Mouse (Mus musculus) liver, embryonic 15.5 days (tissue): ENCODE data around the gene Nrp2. TPM values are rescaled to one million over a fixed set of nuclear protein-coding genes. Genes with fewer than 3 reads are reported as not detected.

Experiments
- ATAC-seq: fragments of 200-750 bp; cut with Nextera tagmentation; 2 replicates; pipeline ENCODE4 v1.8.0; 2017; ENCODE audit warnings: moderate number of reproducible peaks, mild to moderate bottlenecking, moderate library complexity; ENCODE audit not compliant: insufficient read depth
- H3K27ac ChIP-seq: fragments of 300-500 bp; sonication (generic); replicated peaks from 2 replicates; pipeline ENCODE4 v1.5.1; 2015; ENCODE audit warnings: mild to moderate bottlenecking, inconsistent platforms
- H3K27me3 ChIP-seq: fragments of 300-500 bp; sonication (generic); 2 replicates; pipeline ENCODE4 v1.6.1; 2015; ENCODE audit warnings: mild to moderate bottlenecking, inconsistent platforms
- H3K36me3 ChIP-seq: fragments of 300-500 bp; sonication (generic); replicated peaks from 2 replicates; pipeline ENCODE4 v1.6.1; 2015; ENCODE audit warnings: moderate library complexity, mild to moderate bottlenecking, inconsistent platforms
- H3K4me1 ChIP-seq: fragments of 300-500 bp; sonication (generic); replicated peaks from 2 replicates; pipeline ENCODE4 v1.6.1; 2015; ENCODE audit warnings: inconsistent platforms
- H3K4me2 ChIP-seq: fragments of 300-500 bp; sonication (generic); 2 replicates; pipeline ENCODE4 v1.6.1; 2015; ENCODE audit warnings: moderate library complexity, mild to moderate bottlenecking, inconsistent platforms
- H3K4me3 ChIP-seq: fragments of 300-500 bp; sonication (generic); replicated peaks from 2 replicates; pipeline ENCODE4 v1.5.1; 2015; ENCODE audit warnings: mild to moderate bottlenecking, inconsistent platforms
- H3K9ac ChIP-seq: fragments of 300-500 bp; sonication (generic); 2 replicates; pipeline ENCODE4 v1.6.1; 2015; ENCODE audit warnings: moderate library complexity, mild to moderate bottlenecking, inconsistent platforms
- H3K9me3 ChIP-seq: fragments of 300-500 bp; sonication (generic); replicated peaks from 2 replicates; pipeline ENCODE4 v1.6.1; 2016; ENCODE audit warnings: inconsistent platforms
- WGBS: fragments of 180-500 bp; shearing (Covaris S2); methylation state at CpG from one replicate; pipeline ENCODE4 v1.1.7; 2015; ENCODE audit warnings: mixed read lengths; ENCODE audit not compliant: insufficient replicate concordance; 5-methylcytosine and 5-hydroxymethylcytosine counted together
- polyA plus RNA-seq: library from polyadenylated mRNA; unstranded; fragments of >200 nt; fragmentation: Nextera tagmentation; extraction: Ambion mirVana; gene quantifications from 2 replicates; pipeline ENCODE4 v1.2.1, GENCODE M21; 2015

Gene Nrp2
- polyA plus RNA-seq, 1 experiment from 2014 or later, result 0.71 TPM

DNA sequence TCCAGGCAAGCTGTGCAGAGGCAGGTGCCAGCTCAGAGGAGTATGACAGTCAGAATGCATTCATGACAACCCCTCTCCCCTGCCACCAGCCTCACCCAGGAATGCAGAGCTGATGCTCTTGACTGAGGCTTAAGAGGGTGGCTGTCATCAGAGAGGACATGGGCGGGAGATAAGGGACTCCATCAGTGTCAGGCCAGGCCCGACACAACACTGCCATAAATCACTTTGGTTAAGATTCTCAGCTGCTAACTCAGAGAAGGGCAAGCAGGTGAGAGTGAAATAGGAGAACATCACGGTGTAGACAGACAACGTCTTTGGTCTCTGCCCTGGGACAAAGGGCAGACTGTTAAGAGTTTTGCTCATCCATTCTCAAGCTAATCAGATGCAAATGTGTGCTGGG is 125.1 kb downstream of the Nrp2 start:
- ATAC-seq, result no peak
- Histone ChIP-seq H3K4me2 (no peak overlapping the region), H3K4me3 (no peak overlapping the region), H3K9me3 (no peaks in the 10 kb centered on the region), H3K27ac (no peak overlapping the region), H3K27me3 (no peaks in the 10 kb centered on the region), H3K36me3 (no peaks in the 10 kb centered on the region), H3K4me1 (no peaks in the 10 kb centered on the region), H3K9ac (no peak overlapping the region)
- 39% methylated on average over 4 of the region's 4 CpGs for WGBS

DNA sequence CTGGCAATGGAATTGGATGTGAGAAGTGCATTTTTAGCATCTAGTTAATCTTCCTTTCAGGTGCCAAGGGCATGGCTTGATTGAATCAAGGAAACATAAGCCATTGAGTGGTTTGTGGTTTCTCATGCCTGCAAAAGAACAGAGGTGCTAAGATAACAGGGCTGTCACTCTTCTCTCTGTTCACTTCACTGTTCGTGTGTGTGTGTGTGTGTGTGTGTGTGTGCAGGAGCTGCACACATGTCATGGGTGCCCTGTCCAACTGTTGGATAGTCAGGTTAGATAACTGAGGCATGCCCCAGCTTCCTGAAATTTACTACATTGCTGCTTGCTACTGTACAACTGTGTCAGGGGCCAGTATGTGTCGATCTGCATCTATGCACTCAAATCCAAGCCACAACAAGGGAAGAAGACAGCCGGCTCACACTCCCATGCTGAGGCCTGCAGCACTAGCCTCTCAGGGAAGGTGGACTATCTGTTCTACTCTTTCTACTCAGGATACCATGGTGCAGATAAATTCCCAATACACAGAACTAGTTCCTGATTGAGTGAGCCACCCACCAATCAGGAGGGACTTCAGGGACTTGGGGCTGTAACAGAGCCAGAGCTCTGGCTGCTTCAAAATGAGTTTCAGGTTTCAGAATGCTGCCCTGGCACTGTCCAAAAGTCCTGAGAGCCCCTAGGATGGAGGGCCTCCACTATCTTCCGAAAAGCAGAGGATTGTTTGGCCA is 126.8 kb downstream of the Nrp2 start:
- H3K4me2 ChIP-seq, result no peak overlapping the region
- H3K36me3 ChIP-seq, result no peaks in the 10 kb centered on the region
- H3K27me3 ChIP-seq, result no peaks in the 10 kb centered on the region
- H3K4me3 ChIP-seq, result no peak overlapping the region
- H3K9me3 ChIP-seq, result no peaks in the 10 kb centered on the region
- 26% methylated on average over 4 of the region's 4 CpGs for WGBS
- no peak for ATAC-seq
- H3K27ac ChIP-seq, result no peak overlapping the region
- H3K9ac ChIP-seq, result no peak overlapping the region
- no peaks in the 10 kb centered on the region for H3K4me1 ChIP-seq

- H3K9ac ChIP-seq, result no peak overlapping the region
- no peaks in the 10 kb centered on the region for H3K9me3 ChIP-seq
- no peak overlapping the region for H3K27ac ChIP-seq
- WGBS, result 60% methylated on average over 7 of the region's 7 CpGs
- H3K27me3 ChIP-seq, result no peaks in the 10 kb centered on the region
- H3K36me3 ChIP-seq, result no peaks in the 10 kb centered on the region
- ATAC-seq, result no peak
- H3K4me1 ChIP-seq, result no peaks in the 10 kb centered on the region
- no peak overlapping the region for H3K4me3 ChIP-seq
- H3K4me2 ChIP-seq, result no peak overlapping the region
Measured at GRCm38 (mm10) chr1:62830418-62830769, 127.3 kb downstream of the Nrp2 start.

DNA sequence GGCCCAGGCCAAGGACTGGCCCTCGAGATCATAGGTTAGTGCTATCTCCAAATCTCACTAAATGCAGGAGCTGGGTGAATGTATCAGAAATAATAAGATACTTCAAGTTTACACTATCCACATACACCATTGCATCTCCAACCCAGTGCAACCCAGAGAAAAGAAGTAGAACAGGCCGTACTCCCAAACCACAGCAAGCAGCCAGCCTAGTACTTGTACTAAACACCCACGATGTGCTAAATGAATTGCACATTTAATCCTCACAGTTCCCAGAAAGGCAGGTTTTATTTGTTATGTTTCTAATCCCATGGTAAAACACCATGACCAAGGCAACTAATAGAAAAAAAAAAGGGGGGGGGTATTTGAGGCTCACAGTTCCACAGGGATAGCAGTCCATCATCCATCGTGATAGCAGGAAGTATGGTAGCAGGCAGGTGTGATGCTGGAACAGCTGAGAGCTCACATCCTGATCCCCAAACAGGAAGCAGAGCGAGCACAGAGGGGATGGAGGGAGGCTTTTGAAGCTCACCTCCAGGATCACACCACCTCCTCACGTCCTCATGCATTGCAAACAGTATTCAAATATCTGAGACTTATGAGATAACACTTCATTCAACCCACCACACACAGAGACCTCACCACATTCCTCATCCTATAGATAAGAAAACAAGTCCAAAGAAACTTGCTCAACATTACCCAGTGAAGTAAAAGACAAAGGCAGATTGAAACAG is 128.8 kb downstream of the Nrp2 start:
- Histone ChIP-seq H3K27me3 (no peaks in the 10 kb centered on the region), H3K9me3 (no peaks in the 10 kb centered on the region), H3K27ac (no peak overlapping the region), H3K36me3 (no peaks in the 10 kb centered on the region), H3K4me1 (no peaks in the 10 kb centered on the region), H3K4me3 (no peak overlapping the region), H3K4me2 (no peak overlapping the region), H3K9ac (no peak overlapping the region)
- WGBS, result 53% methylated on average over 6 of the region's 6 CpGs
- no peak for ATAC-seq

DNA sequence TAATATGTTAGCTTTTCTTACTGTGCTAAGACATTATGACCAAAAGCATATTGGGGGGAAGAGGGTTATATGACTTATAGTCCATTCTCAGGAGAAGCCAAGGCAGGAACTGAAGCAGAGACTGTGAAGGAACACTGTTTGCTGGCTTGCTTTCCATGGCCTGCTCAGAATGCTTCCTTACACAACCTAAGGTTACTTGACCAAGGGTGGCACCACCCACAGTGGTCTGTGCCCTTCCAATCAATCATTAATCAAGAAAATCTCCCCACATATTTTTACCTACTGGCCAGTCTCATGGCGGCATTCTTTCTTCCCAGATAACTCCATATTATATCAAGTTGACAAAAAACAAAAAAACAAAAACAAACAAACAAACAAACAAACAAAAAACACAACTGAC is 130.3 kb downstream of the Nrp2 start:
- no peak overlapping the region for H3K4me2 ChIP-seq
- ATAC-seq, result no peak
- no peaks in the 10 kb centered on the region for H3K36me3 ChIP-seq
- WGBS, result 62% methylated on average over 1 of the region's 1 CpGs
- H3K27me3 ChIP-seq, result no peaks in the 10 kb centered on the region
- no peak overlapping the region for H3K4me3 ChIP-seq
- no peaks in the 10 kb centered on the region for H3K4me1 ChIP-seq
- H3K9ac ChIP-seq, result no peak overlapping the region
- H3K9me3 ChIP-seq, result no peaks in the 10 kb centered on the region
- H3K27ac ChIP-seq, result no peak overlapping the region

GRCm38 (mm10) chr1:62834443-62835185 is 131.5 kb downstream of the Nrp2 start:
- ATAC-seq, result no peak
- no peak overlapping the region for H3K4me2 ChIP-seq
- 25% methylated on average over 1 of the region's 1 CpGs for WGBS

GRCm38 (mm10) chr1:62838083-62838482 is 135.0 kb downstream of the Nrp2 start:
- Histone ChIP-seq H3K4me3 (no peak overlapping the region), H3K9ac (no peak overlapping the region)
- WGBS, result 69% methylated on average over 3 of the region's 3 CpGs

More at GRCm38 (mm10) chr1:62834443-62835185, 131.5 kb downstream of the Nrp2 start:
- H3K27me3 ChIP-seq, result no peaks in the 10 kb centered on the region
- no peak overlapping the region for H3K4me3 ChIP-seq
- H3K4me1 ChIP-seq, result no peaks in the 10 kb centered on the region
- H3K27ac ChIP-seq, result no peak overlapping the region
- no peak overlapping the region for H3K9ac ChIP-seq
- no peaks in the 10 kb centered on the region for H3K9me3 ChIP-seq
- no peaks in the 10 kb centered on the region for H3K36me3 ChIP-seq

DNA sequence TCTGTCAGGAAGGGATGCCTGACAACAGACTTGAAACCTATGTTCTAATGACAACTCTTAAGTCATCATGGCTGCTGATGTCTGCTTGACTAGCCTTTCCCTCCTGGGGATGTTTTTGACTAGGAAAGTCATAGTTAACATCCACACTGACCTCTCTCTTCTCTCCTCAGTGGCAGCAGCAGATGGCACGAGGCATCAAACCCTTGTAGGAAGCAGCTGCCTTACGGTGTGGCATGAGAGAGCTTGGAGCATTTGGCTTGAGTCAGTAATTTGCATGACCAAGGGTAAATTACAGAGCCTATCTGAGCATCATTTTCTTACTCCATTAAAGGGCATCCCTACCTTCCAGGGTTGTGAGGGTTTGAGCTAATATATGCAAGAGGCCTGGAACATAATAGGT is 135.5 kb downstream of the Nrp2 start:
- no peaks in the 10 kb centered on the region for H3K36me3 ChIP-seq
- no peaks in the 10 kb centered on the region for H3K9me3 ChIP-seq
- WGBS, result 61% methylated on average over 2 of the region's 2 CpGs
- no peak overlapping the region for H3K27ac ChIP-seq
- H3K4me3 ChIP-seq, result no peak overlapping the region
- no peaks in the 10 kb centered on the region for H3K27me3 ChIP-seq
- no peaks in the 10 kb centered on the region for H3K4me1 ChIP-seq
- ATAC-seq, result no peak
- no peak overlapping the region for H3K9ac ChIP-seq
- no peak overlapping the region for H3K4me2 ChIP-seq

More at GRCm38 (mm10) chr1:62838083-62838482, 135.0 kb downstream of the Nrp2 start:
- Histone ChIP-seq H3K27me3 (no peaks in the 10 kb centered on the region), H3K9me3 (no peaks in the 10 kb centered on the region), H3K27ac (no peak overlapping the region), H3K4me2 (no peak overlapping the region), H3K36me3 (no peaks in the 10 kb centered on the region), H3K4me1 (no peaks in the 10 kb centered on the region)
- no peak for ATAC-seq

GRCm38 (mm10) chr1:62843215-62843614 is 140.1 kb downstream of the Nrp2 start:
- H3K4me2 ChIP-seq, result no peak overlapping the region
- H3K27ac ChIP-seq, result no peak overlapping the region
- no peaks in the 10 kb centered on the region for H3K36me3 ChIP-seq
- H3K9ac ChIP-seq, result no peak overlapping the region
- H3K9me3 ChIP-seq, result no peaks in the 10 kb centered on the region
- H3K4me3 ChIP-seq, result no peak overlapping the region
- H3K4me1 ChIP-seq, result no peaks in the 10 kb centered on the region
- 72% methylated on average over 4 of the region's 4 CpGs for WGBS
- no peak for ATAC-seq
- no peaks in the 10 kb centered on the region for H3K27me3 ChIP-seq

GRCm38 (mm10) chr1:62850990-62851940 is 148.2 kb downstream of the Nrp2 start:
- Histone ChIP-seq H3K9ac (no peak overlapping the region), H3K9me3 (no peaks in the 10 kb centered on the region), H3K4me3 (no peak overlapping the region), H3K36me3 (no peaks in the 10 kb centered on the region), H3K4me2 (no peak overlapping the region), H3K27ac (no peak overlapping the region), H3K4me1 (no peaks in the 10 kb centered on the region), H3K27me3 (no peaks in the 10 kb centered on the region)
- no peak for ATAC-seq
- WGBS, result 40% methylated on average over 8 of the region's 8 CpGs
